Mouse (Mus musculus): ENCODE measurements around the gene Arhgdia.

DNA sequence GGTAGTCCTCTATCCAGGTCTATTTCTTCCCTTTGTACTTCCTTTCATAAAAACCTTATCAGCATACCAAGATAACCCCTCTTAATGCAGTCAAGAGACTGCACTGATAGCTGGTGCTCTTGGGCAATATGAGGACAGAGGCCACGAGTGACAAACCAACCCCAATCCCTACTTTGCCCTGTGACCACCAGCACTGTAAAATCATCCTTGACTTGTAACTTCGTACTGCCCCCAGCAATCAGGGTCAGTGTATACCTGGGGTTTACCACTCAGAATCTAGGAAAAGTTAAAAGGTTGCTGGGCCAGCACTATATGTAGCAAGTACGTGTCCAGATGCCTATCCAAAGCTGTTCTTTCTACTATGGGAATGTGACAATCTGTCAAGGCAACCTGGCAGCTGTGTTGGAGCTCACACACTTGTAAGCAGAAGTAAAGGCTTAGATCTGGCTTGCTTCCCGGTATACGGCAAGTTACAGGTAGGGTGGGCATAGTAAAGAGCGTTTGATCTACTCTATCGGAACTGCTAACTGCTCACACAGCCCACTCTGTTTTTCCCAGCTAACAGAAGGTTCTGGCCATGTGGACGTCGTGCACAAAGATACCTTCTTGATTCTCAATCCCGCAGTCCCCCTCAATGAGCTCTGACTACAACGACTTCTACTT, 9.5 kb downstream of the Arhgdia start:
- no peak for TF ChIP-seq CTCF (conservative IDR thresholded peaks at IDR 0.05; ENCODE audit: low read length)
- TF ChIP-seq POU5F1 (IDR thresholded peaks at IDR 0.05; ENCODE audit: borderline replicate concordance, low read length) = no peak
